Mouse (Mus musculus) ES-Bruce4 (cell line): Measurements from ENCODE around the gene Kbtbd12. TPM values are rescaled to one million over a fixed set of nuclear protein-coding genes. Genes with fewer than 3 reads are reported as not detected.
A peak's percentile ranks its signal among the peaks of the same experiment; 100 is the strongest.

Source experiments
- H3K27ac ChIP-seq: 2 replicates; pipeline ENCODE4 v1.5.1; 2012; ENCODE audit warnings: low read length, inconsistent platforms; ENCODE audit not compliant: insufficient read depth
- H3K27me3 ChIP-seq: 2 replicates; pipeline ENCODE4 v1.6.1; 2012; ENCODE audit warnings: mild to moderate bottlenecking, low read length, inconsistent platforms; ENCODE audit not compliant: control insufficient read depth, poor library complexity, insufficient read depth, severe bottlenecking
- H3K36me3 ChIP-seq: 2 replicates; pipeline ENCODE4 v1.6.1; 2012; ENCODE audit warnings: inconsistent platforms, mild to moderate bottlenecking, low read length, moderate library complexity; ENCODE audit not compliant: control insufficient read depth, poor library complexity, insufficient read depth, severe bottlenecking
- H3K4me1 ChIP-seq: one replicate; pipeline ENCODE4 v1.8.1; 2011; ENCODE audit warnings: low read length; ENCODE audit not compliant: control insufficient read depth, insufficient read depth
- H3K4me3 ChIP-seq: 2 replicates; pipeline ENCODE4 v1.5.1; 2011; ENCODE audit warnings: low read depth, mild to moderate bottlenecking, low read length
- H3K9ac ChIP-seq: 2 replicates; pipeline ENCODE4 v1.6.1; 2012; ENCODE audit warnings: low read depth, mild to moderate bottlenecking, inconsistent platforms; ENCODE audit not compliant: poor library complexity, severe bottlenecking
- H3K9me3 ChIP-seq: replicated peaks from 2 replicates; pipeline ENCODE4 v1.6.1; 2012; ENCODE audit warnings: mild to moderate bottlenecking, low read length, inconsistent platforms; ENCODE audit not compliant: control insufficient read depth, poor library complexity, insufficient read depth, severe bottlenecking
- CTCF ChIP-seq: IDR thresholded peaks from one replicate; pipeline ENCODE4 v1.8.1; 2011; ENCODE audit warnings: low read depth, low read length
- EP300 ChIP-seq: IDR thresholded peaks from 2 replicates; pipeline ENCODE4 v1.6.1; 2011; ENCODE audit warnings: low read depth, low read length; ENCODE audit not compliant: insufficient read depth
- POLR2A ChIP-seq: IDR thresholded peaks from one replicate; pipeline ENCODE4 v1.8.1; 2011; ENCODE audit warnings: low read length; ENCODE audit not compliant: insufficient read depth
- polyA plus RNA-seq: library from polyadenylated mRNA; stranded (reverse); fragments of >200 nt; gene quantifications from 2 replicates; pipeline ENCODE4 v1.2.4, GENCODE M21; 2011; ENCODE audit warnings: low read depth; ENCODE audit not compliant: missing spikeins, insufficient read depth, insufficient read length

Kbtbd12 gene
- polyA plus RNA-seq, 1 experiment = not detected

GRCm38 (mm10) chr6:88513984-88514383 is 123.8 kb downstream of the Kbtbd12 start:
- H3K36me3 ChIP-seq = peaks cover 42% of the 10 kb centered on the region
- no peak overlapping the region for H3K27ac ChIP-seq
- H3K9me3 ChIP-seq = no peaks in the 10 kb centered on the region
- TF ChIP-seq POLR2A (no peak), EP300 (no peak), CTCF (no peak)
- no peak overlapping the region for H3K4me3 ChIP-seq
- H3K9ac ChIP-seq = no peak overlapping the region
- no peaks in the 10 kb centered on the region for H3K4me1 ChIP-seq
- no peaks in the 10 kb centered on the region for H3K27me3 ChIP-seq

- H3K4me1 ChIP-seq = no peaks in the 10 kb centered on the region
- peaks cover 36% of the 10 kb centered on the region for H3K36me3 ChIP-seq
- H3K4me3 ChIP-seq = no peak overlapping the region
- H3K9ac ChIP-seq = no peak overlapping the region
- no peaks in the 10 kb centered on the region for H3K9me3 ChIP-seq
- no peak overlapping the region for H3K27ac ChIP-seq
- H3K27me3 ChIP-seq = no peaks in the 10 kb centered on the region
- no peak for TF ChIP-seq EP300
- TF ChIP-seq POLR2A = no peak
- TF ChIP-seq CTCF = no peak
These were observed 134.7 kb downstream of the Kbtbd12 start for GRCm38 (mm10) chr6:88503044-88503443.

- no peak overlapping the region for H3K27ac ChIP-seq
- H3K27me3 ChIP-seq = no peaks in the 10 kb centered on the region
- peaks cover 29% of the 10 kb centered on the region for H3K36me3 ChIP-seq
- H3K4me1 ChIP-seq = no peaks in the 10 kb centered on the region
- H3K9ac ChIP-seq = no peak overlapping the region
- TF ChIP-seq CTCF (no peak), EP300 (no peak), POLR2A (no peak)
- no peaks in the 10 kb centered on the region for H3K9me3 ChIP-seq
- no peak overlapping the region for H3K4me3 ChIP-seq
These were observed 135.4 kb downstream of the Kbtbd12 start for GRCm38 (mm10) chr6:88502030-88502970.

- peak overlapping the region; percentile 63 for H3K9ac ChIP-seq
- H3K4me3 ChIP-seq = no peak overlapping the region
- H3K27ac ChIP-seq = no peak overlapping the region
- H3K9me3 ChIP-seq = no peaks in the 10 kb centered on the region
- no peaks in the 10 kb centered on the region for H3K27me3 ChIP-seq
- TF ChIP-seq CTCF (no peak), POLR2A (no peak), EP300 (no peak)
- no peaks in the 10 kb centered on the region for H3K4me1 ChIP-seq
- peaks cover 21% of the 10 kb centered on the region for H3K36me3 ChIP-seq
These were observed 137.4 kb downstream of the Kbtbd12 start for GRCm38 (mm10) chr6:88500405-88500767.

- Histone ChIP-seq H3K4me3 (peak overlapping the region; percentile 55), H3K9me3 (no peaks in the 10 kb centered on the region), H3K27me3 (no peaks in the 10 kb centered on the region), H3K27ac (no peak overlapping the region), H3K9ac (peak overlapping the region; percentile 63), H3K4me1 (no peaks in the 10 kb centered on the region), H3K36me3 (peaks cover 15% of the 10 kb centered on the region)
- TF ChIP-seq EP300 (no peak), CTCF (peak; percentile 82), POLR2A (no peak)
These were observed 138.0 kb downstream of the Kbtbd12 start for GRCm38 (mm10) chr6:88499481-88500404.

Other genes starting within 250 kb of the Kbtbd12 start
- 18.7 and 21.1 TPM in 2 replicates for gene Eefsec, start 191.4 kb downstream of the Kbtbd12 start, polyA plus RNA-seq
- gene Ruvbl1, start 172.5 kb downstream of the Kbtbd12 start, polyA plus RNA-seq = 102 TPM in 2 replicates
- gene Sec61a1, start 119.0 kb downstream of the Kbtbd12 start, polyA plus RNA-seq = 126 and 128 TPM in 2 replicates
- 2.9 and 3.4 TPM in 2 replicates for gene Mgll, start 86.5 kb upstream of the Kbtbd12 start, polyA plus RNA-seq
- 16.7 and 18.3 TPM in 2 replicates for gene Abtb1, start 204.0 kb upstream of the Kbtbd12 start, polyA plus RNA-seq
- 0.81 and 1.2 TPM in 2 replicates for gene Podxl2, start 237.1 kb upstream of the Kbtbd12 start, polyA plus RNA-seq